Mouse (Mus musculus): ENCODE results near the gene Cacna2d2. TPM values are rescaled to one million over a fixed set of nuclear protein-coding genes. Genes with fewer than 3 reads are reported as not detected.

Gene Cacna2d2
- total and polyA plus RNA-seq, 2 experiments from 2014 or later: 7.6 to 108 TPM

- H3K4me2 ChIP-seq (ENCODE audit: low read depth, low read length): no peak overlapping the region
- DNase-seq (ENCODE audit: low spot score) (no peak), ATAC-seq (no peak)
- peaks cover 12% of the 10 kb centered on the region; the same call in 1 of the 2 replicates for H3K4me1 ChIP-seq (ENCODE audit: insufficient read depth, low read length)
- H3K36me3 ChIP-seq (ENCODE audit: insufficient read depth, low read length): no peaks in the 10 kb centered on the region
- no peaks in the 10 kb centered on the region for H3K27me3 ChIP-seq (ENCODE audit: insufficient read depth, low read length)
- no peak for TF ChIP-seq CTCF (IDR thresholded peaks at IDR 0.05; ENCODE audit: low read depth)
- no peaks in the 10 kb centered on the region for H3K9me3 ChIP-seq (ENCODE audit: low read length)
- H3K9ac ChIP-seq (replicated peaks; ENCODE audit: low read length): no peak overlapping the region
- WGBS: 41% methylated on average over 5 of the region's 5 CpGs
- no peak overlapping the region for H3K27ac ChIP-seq
- H3K4me3 ChIP-seq (ENCODE audit: low read length): no peak overlapping the region
Observed at GRCm38 (mm10) chr9:107420898-107421297, 21.5 kb downstream of the Cacna2d2 start.

- Histone ChIP-seq H3K27me3 (ENCODE audit: insufficient read depth, low read length) (no peaks in the 10 kb centered on the region), H3K36me3 (ENCODE audit: insufficient read depth, low read length) (no peaks in the 10 kb centered on the region), H3K4me2 (ENCODE audit: low read depth, low read length) (no peak overlapping the region), H3K9ac (replicated peaks; ENCODE audit: low read length) (no peak overlapping the region), H3K4me3 (ENCODE audit: low read length) (no peak overlapping the region), H3K9me3 (ENCODE audit: low read length) (no peaks in the 10 kb centered on the region), H3K27ac (no peak overlapping the region), H3K4me1 (ENCODE audit: insufficient read depth, low read length) (peaks cover 14% of the 10 kb centered on the region)
- 27% methylated on average over 2 of the region's 2 CpGs for WGBS
- ATAC-seq (no peak), DNase-seq (ENCODE audit: low spot score) (no peak)
- no peak for TF ChIP-seq CTCF (IDR thresholded peaks at IDR 0.05; ENCODE audit: low read depth)
Observed at GRCm38 (mm10) chr9:107422878-107423277, 23.5 kb downstream of the Cacna2d2 start.

- DNase-seq (ENCODE audit: low spot score) (peak; percentile 37), ATAC-seq (no peak)
- Histone ChIP-seq H3K9me3 (ENCODE audit: low read length) (no peaks in the 10 kb centered on the region), H3K36me3 (ENCODE audit: insufficient read depth, low read length) (no peaks in the 10 kb centered on the region), H3K9ac (replicated peaks; ENCODE audit: low read length) (no peak overlapping the region), H3K4me2 (ENCODE audit: low read depth, low read length) (no peak overlapping the region), H3K4me1 (ENCODE audit: insufficient read depth, low read length) (peaks cover 22% of the 10 kb centered on the region), H3K27ac (no peak overlapping the region), H3K4me3 (ENCODE audit: low read length) (no peak overlapping the region), H3K27me3 (ENCODE audit: insufficient read depth, low read length) (no peaks in the 10 kb centered on the region)
- 36% methylated on average over 12 of the region's 12 CpGs for WGBS
- no peak for TF ChIP-seq CTCF (IDR thresholded peaks at IDR 0.05; ENCODE audit: low read depth)
Observed at GRCm38 (mm10) chr9:107424485-107425175, 25.2 kb downstream of the Cacna2d2 start.

DNA sequence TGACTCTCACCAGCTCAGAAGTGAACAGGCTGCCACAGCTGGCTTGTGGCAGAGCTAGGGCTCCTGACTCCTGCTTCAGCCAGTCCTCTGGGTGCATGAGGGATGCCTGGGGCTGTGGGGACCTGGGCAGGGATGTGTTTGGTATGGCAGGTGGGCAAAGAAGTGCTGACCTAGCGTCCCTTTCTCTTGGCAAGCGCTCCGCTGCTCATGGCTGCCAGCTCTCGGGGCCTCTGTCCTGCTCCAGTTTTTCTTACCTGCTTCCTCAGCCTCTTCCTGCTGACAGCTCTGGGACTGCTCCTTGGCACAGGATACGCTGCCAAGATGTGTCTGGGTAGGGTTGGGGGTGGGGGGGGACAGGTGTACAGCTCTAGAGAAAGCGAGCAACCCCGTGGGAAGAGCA, 28.5 kb downstream of the Cacna2d2 start:
- WGBS: 67% methylated on average over 7 of the region's 7 CpGs
- no peak overlapping the region for H3K27ac ChIP-seq
- ATAC-seq: no peak

GRCm38 (mm10) chr9:107428451-107429186, 29.2 kb downstream of the Cacna2d2 start:
- TF ChIP-seq CTCF (IDR thresholded peaks at IDR 0.05; ENCODE audit: low read depth): no peak
- H3K9ac ChIP-seq (replicated peaks; ENCODE audit: low read length): no peak overlapping the region
- ATAC-seq: no peak
- H3K27me3 ChIP-seq (ENCODE audit: insufficient read depth, low read length): no peaks in the 10 kb centered on the region
- no peak overlapping the region for H3K27ac ChIP-seq
- 45% methylated on average over 5 of the region's 5 CpGs for WGBS
- H3K36me3 ChIP-seq (ENCODE audit: insufficient read depth, low read length): no peaks in the 10 kb centered on the region
- no peak overlapping the region for H3K4me3 ChIP-seq (ENCODE audit: low read length)
- no peak for DNase-seq (ENCODE audit: low spot score)
- no peaks in the 10 kb centered on the region for H3K9me3 ChIP-seq (ENCODE audit: low read length)
- H3K4me1 ChIP-seq (ENCODE audit: insufficient read depth, low read length): peaks cover 24% of the 10 kb centered on the region
- H3K4me2 ChIP-seq (ENCODE audit: low read depth, low read length): no peak overlapping the region

More for the DNA sequence above, 28.5 kb downstream of the Cacna2d2 start:
- Histone ChIP-seq H3K4me2 (ENCODE audit: low read depth, low read length) (no peak overlapping the region), H3K4me1 (ENCODE audit: insufficient read depth, low read length) (peaks cover 23% of the 10 kb centered on the region), H3K9ac (replicated peaks; ENCODE audit: low read length) (0 out of 2 replicates have a peak overlapping the region, but pooled peaks have one; percentile 3), H3K4me3 (ENCODE audit: low read length) (no peak overlapping the region), H3K9me3 (ENCODE audit: low read length) (no peaks in the 10 kb centered on the region), H3K27me3 (ENCODE audit: insufficient read depth, low read length) (no peaks in the 10 kb centered on the region), H3K36me3 (ENCODE audit: insufficient read depth, low read length) (no peaks in the 10 kb centered on the region)
- no peak for DNase-seq (ENCODE audit: low spot score)
- TF ChIP-seq CTCF (IDR thresholded peaks at IDR 0.05; ENCODE audit: low read depth): no peak

- 0 out of 2 replicates have a peak overlapping the region, but pooled peaks have one; percentile 5 for H3K4me2 ChIP-seq (ENCODE audit: low read depth, low read length)
- no peaks in the 10 kb centered on the region for H3K9me3 ChIP-seq (ENCODE audit: low read length)
- ATAC-seq (no peak), DNase-seq (ENCODE audit: low spot score) (no peak)
- 38% methylated on average over 12 of the region's 12 CpGs for WGBS
- peaks cover 26% of the 10 kb centered on the region for H3K4me1 ChIP-seq (ENCODE audit: insufficient read depth, low read length)
- TF ChIP-seq CTCF (IDR thresholded peaks at IDR 0.05; ENCODE audit: low read depth): no peak
- H3K27me3 ChIP-seq (ENCODE audit: insufficient read depth, low read length): no peaks in the 10 kb centered on the region
- no peaks in the 10 kb centered on the region for H3K36me3 ChIP-seq (ENCODE audit: insufficient read depth, low read length)
- H3K9ac ChIP-seq (replicated peaks; ENCODE audit: low read length): 0 out of 2 replicates have a peak overlapping the region, but pooled peaks have one; percentile 13
- no peak overlapping the region for H3K4me3 ChIP-seq (ENCODE audit: low read length)
- H3K27ac ChIP-seq: no peak overlapping the region
Observed at GRCm38 (mm10) chr9:107430445-107430844, 31.0 kb downstream of the Cacna2d2 start.
